Mouse (Mus musculus) heart, postnatal 14 days (tissue): ENCODE results near the gene Ripor3. TPM values are rescaled to one million over a fixed set of nuclear protein-coding genes. Genes with fewer than 3 reads are reported as not detected.
A peak's percentile ranks its signal among the peaks of the same experiment; 100 is the strongest.

Experiments used
- DNase-seq, 2 experiments: peaks; one replicate each; pipeline ENCODE4 v3.0.0; 2021 to 2022
- intact Hi-C: fragments of 180-260 bp; cut with DNase I; formaldehyde crosslinking; loops from one replicate; pipeline ENCODE4 v1.15.1; 2025
- total RNA-seq, 2 experiments: library from RNA; stranded (reverse); gene quantifications; 2 replicates each; pipeline ENCODE4 v1.2.3; 2021

Gene Ripor3
- total RNA-seq, 2 experiments from 2014 or later = 0.93 to 1.1 TPM

DNA sequence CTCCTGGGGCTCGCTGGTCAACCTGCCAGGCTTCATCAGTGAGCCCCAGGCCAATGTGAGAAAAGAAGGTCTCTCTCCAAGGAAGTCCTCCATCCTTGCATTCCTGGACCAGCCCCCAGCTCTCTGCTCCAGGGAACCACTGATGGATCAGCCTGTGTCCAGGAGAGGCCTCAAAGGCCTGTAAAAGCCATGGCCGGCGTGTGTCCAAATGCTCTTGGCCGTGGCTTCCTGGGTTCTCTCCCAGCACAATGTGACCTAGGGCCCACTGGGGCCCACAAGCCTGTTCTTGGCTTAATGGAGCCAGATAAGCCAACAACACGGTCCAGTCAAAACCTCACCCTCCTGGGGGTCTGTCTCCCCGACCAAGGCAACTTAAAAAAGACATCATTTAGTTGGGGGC is 25.5 kb upstream of the Ripor3 start:
- DNase-seq = peak in 1 of 2 experiments; percentile 30
- intact Hi-C loops = no loop called here

- intact Hi-C loops = no loop called here
Observed at GRCm38 (mm10) chr2:168033905-168034304, 23.5 kb upstream of the Ripor3 start.

DNA sequence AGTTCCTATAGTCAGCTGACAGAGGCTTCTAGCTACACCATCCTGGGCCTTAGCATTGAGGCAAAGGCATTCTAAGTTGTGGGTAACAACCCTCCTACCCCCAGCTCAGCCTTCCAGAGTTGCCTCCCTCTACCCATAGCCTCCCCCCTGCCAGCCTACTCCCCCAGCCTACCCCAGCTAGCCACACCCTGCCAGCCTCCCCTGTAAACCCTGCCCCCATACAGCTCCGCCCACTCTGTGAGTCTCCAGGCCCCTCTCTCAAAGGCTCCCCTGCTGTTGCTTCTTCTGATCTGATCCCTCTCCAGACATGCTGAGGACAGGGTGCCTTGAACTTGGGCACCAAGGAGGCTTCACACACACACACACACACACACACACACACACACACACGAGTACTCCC is 21.4 kb upstream of the Ripor3 start:
- intact Hi-C loops = no loop called here
- DNase-seq = no peak

More at GRCm38 (mm10) chr2:168033905-168034304, 23.5 kb upstream of the Ripor3 start:
- no peak for DNase-seq

GRCm38 (mm10) chr2:168028376-168028775 is 18.0 kb upstream of the Ripor3 start:
- no peak for DNase-seq
- intact Hi-C loops = no loop called here

DNA sequence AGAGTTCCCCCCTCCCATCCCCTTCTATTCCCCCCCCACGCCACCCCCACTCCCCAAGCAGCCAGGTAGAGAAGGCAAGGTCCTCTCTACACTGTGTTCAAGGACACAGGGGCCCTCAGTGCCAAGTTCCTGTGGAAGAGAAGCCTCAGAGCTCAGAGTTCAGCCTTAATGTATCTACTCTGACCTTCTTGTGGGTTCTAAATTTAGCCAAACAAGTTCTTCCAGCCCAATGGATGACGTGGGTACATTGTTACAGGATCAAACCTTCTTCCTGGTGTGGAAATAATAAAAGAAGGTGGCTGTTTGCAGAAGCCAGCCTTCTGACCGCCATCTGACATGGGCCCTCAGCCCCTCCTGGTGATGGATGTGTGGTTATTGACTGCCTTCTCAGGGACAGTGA is 16.0 kb upstream of the Ripor3 start:
- intact Hi-C loops = no loop called here
- no peak for DNase-seq

GRCm38 (mm10) chr2:168025882-168026281 is 15.5 kb upstream of the Ripor3 start:
- DNase-seq = no peak
- intact Hi-C loops = no loop called here

GRCm38 (mm10) chr2:168025174-168025573 is 14.8 kb upstream of the Ripor3 start:
- intact Hi-C loops = no loop called here
- peak; percentile 66 for DNase-seq

DNA sequence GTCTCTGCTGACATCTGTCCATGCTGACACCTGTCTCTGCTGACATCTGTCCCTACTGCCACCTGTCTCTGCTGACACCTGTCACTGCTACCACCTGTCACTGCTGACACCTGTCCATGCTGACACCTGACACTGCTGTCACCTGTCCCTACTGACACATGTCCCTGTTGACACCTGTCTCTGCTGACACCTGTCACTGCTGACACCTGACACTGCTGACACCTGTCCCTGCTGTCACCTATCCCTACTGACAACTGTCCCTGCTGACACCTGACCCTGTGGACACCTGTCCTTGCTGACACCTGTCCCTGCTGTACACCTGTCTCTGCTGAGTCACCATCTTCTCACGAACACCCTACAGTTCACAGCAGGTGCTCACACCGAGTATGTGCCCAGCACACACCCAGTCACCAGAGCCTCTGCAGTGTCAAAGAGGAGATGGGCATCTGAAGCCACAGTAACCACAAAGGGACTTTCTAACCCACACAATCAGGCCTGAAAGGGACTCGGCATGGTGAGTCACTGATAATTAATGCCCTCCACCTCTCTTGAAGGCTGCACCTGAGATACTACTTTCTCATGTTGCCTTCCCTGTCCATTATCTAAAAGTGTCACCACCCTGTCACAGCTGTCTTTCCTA is 13.5 kb upstream of the Ripor3 start:
- no peak for DNase-seq
- intact Hi-C loops = no loop called here

GRCm38 (mm10) chr2:168019201-168019715 is 8.8 kb upstream of the Ripor3 start:
- peak; percentile 77 to 78 for DNase-seq
- intact Hi-C loops = loop anchor here (10.0 kb wide), 1 partner anchor 114 kb away; no protein-coding TSS in a partner anchor

DNA sequence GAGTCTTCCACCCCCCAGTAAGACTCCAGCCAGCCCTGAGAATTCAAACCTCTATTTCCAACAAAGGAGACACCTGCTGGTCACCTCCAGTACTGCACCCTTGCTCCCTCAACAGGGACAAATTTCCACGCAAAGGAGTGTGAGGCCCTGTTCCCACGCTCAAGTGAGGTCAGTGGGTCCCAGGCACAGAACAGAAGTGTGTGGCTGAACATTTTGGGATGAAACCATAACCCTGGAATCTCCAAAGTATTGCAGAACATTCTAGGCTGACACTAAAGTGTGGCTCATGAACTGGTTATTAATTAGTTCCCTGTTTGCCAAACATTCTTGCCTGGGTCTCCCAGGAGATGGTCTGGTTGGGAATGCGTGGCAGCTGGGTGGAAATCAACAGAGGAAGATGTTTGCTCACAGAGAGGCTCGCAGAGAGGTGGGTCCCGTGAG is 6.6 kb upstream of the Ripor3 start:
- intact Hi-C loops = loop anchor here (10.0 kb wide), 1 partner anchor 112 kb away; no protein-coding TSS in a partner anchor
- peak; percentile 80 to 88 for DNase-seq

GRCm38 (mm10) chr2:168010893-168011292 is 475 bp upstream of the Ripor3 start:
- no peak for DNase-seq
- intact Hi-C loops = loop anchor here (5.0 to 10.0 kb wide), 2 partner anchors 86 to 106 kb away; no protein-coding TSS in a partner anchor

GRCm38 (mm10) chr2:168008132-168008531 is 2.3 kb downstream of the Ripor3 start:
- DNase-seq = no peak
- intact Hi-C loops = no loop called here

GRCm38 (mm10) chr2:168006489-168006888 is 3.9 kb downstream of the Ripor3 start:
- intact Hi-C loops = no loop called here
- DNase-seq = no peak

DNA sequence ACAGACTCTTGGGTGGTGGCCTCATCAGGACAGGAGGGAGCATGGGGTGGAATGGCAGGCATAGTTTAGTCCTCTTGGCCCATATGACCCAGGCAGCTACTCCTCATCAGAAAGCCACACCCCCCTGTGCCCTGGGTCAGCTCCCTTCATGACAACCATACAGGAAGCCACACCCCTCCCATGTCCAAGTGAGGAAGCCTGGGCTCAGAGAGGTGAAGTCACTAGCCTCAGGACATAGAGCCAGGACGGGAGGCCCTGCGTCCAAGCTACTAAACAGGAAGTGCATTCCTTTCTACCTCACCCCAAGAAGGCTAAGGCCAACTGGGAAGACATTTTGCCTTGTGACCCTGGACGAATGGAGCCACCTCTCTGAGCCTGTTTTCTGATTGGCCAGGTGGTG is 4.8 kb downstream of the Ripor3 start:
- no peak for DNase-seq
- intact Hi-C loops = no loop called here

DNA sequence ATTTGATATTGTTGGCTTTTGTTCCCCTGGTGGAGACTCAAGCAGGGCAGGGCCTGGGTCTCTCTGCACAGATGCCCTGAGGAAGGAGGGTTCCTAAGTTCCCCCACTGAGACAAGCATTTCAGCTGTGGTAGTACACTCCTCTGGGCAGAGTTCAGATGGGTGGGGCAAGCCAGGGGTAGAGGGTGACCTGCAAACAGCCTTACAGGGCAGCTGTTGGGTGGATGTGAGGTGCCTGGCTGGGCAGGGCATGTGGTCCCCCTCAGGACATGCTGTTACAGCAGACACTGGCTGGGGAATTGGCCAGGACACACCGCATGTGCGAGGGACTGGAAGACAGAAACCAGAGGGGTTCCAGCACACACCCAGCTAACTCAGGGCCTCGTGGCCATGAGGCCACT is 5.4 kb downstream of the Ripor3 start:
- no peak for DNase-seq
- intact Hi-C loops = no loop called here

DNA sequence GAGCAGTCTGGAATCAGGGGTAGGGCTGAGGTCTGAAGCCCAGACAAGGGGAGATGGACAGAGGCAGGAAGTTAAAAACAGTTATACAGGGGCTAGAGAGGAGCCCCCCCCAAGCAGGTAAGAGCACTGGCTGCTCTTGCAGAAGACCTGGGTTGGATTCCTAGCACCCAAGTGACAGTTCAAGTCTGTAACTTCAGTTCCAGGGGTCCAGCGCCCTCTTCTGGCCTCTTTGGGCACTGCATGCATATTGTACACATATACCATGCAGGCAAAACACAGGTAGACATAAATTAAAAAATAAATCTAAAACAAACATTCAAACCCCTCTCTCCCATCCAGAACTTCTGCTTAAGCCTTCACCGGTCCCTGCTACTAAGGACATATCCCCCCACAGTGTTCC is 6.0 kb downstream of the Ripor3 start:
- no peak for DNase-seq
- intact Hi-C loops = no loop called here

- no peak for DNase-seq
- intact Hi-C loops = no loop called here
Observed at GRCm38 (mm10) chr2:168003431-168003830, 7.0 kb downstream of the Ripor3 start.

- no peak for DNase-seq
- intact Hi-C loops = no loop called here
Observed at GRCm38 (mm10) chr2:168002884-168003283, 7.5 kb downstream of the Ripor3 start.

DNA sequence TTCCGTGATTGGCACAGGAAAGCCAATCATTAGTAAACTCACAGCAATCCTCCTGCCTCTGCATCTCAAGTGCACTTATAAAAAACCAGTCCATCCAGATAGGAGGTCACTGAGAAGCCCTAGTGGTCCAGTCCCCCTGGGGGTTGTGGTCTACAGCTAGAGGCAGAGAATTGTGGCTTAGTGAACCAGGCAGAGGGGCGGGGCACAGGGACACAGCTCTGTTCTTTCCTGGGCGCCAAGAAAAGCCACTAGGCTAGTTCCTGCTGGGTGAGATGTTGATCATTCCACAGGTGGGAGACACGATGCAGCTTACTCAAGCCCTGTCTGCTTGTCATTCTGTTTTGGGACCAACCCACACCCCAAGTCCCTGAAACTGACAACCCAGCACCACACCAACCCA is 8.2 kb downstream of the Ripor3 start:
- no peak for DNase-seq
- intact Hi-C loops = no loop called here

GRCm38 (mm10) chr2:167999145-167999743 is 11.2 kb downstream of the Ripor3 start:
- intact Hi-C loops = no loop called here
- DNase-seq = no peak

DNA sequence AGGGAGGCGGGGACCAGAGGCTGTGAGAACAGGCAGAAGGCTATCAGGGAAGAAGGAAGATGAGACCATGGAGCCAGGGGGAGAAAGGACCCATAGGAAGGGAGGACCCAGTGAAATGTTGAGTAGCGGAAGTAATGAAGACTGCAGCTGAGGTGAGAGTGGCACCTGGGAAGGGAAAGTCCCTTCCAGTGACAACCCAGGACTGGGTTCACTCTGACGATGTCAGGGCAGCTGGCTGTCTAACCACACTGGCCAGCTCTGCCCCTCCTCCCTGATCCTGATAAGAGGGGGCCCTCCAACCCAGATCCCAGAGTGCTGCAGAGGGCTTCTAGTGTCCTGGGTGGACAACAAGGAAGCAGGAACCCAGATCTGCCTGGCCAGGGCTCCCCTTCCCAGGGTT is 12.9 kb downstream of the Ripor3 start:
- intact Hi-C loops = no loop called here
- no peak for DNase-seq

DNA sequence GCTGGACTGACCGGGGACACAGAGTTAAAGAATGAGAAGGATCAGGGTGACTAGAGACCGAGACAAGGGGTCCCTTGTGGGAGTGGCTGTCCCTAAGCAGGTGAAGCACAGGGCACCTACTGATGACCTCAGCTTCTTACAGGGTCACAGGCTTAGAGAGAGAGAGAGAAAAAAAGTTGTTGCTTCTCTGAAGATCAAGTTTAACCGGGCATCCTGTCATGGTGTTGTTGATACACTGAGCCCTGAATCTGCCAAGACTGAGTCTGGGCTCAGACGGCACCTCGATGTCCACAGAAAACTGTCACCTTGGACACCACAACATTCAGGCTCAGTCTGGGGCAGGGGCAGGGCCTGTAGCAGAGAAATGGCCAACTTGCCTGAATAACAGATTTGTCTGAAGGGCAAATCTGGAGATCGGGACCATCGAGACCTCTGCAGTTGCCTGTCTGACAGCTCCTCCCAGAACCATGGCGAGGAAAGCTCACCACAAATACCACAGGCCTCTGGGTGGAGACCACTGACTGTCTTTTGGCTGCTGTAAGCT is 13.7 kb downstream of the Ripor3 start:
- no peak for DNase-seq
- intact Hi-C loops = no loop called here
